Comparison of ENCODE assay signal across 8 mouse cellular contexts in genomic region chr7:128237927-128238778, GRCm38 (mm10). TPM values are rescaled to one million over a fixed set of nuclear protein-coding genes. Genes with fewer than 3 reads are reported as not detected.
DNase-seq lines count a peak whose midpoint lies in the region; ATAC-seq lines count a peak whose summit lies in the region.

Gene 9130023H24Rik (minus strand): TSS chr7:128238031.

- intact Hi-C loops in gastrocnemius, postnatal 14 days (cut with DNase I; ENCODE audit: low total_unique reads) = loop anchor here (5.0 kb wide), 1 partner anchor 59 kb away; the partner anchor contains the start of gene BC017158
- intact Hi-C loops in left cerebral cortex, postnatal 10 days (cut with DNase I) = no loop called here

- peak; percentile 100 for DNase-seq in adrenal gland, adult (ENCODE audit: inconsistent age in 2 of 2, low spot score in 1 of 2)
- DNase-seq in embryo, embryonic 10.5 days (ENCODE audit: low spot score) = peak; percentile 100
- DNase-seq in gastrocnemius, postnatal 14 days = peak; percentile 100
- peak; percentile 98 to 100 for DNase-seq in left cerebral cortex, postnatal 10 days (ENCODE audit: extremely low spot score in 1 of 2, low spot score in 2 of 2)
- peak; percentile 100 for DNase-seq in right cerebral cortex, postnatal 25 days
- peak; percentile 100 for DNase-seq in urinary bladder, postnatal 4 days (ENCODE audit: low spot score in 2 of 2)

- peak; percentile 81 for ATAC-seq in inflammation-experienced regulatory T-cells, adult 6 months
- peak; percentile 86 for ATAC-seq in megakaryocyte-erythroid progenitor cell, adult 5-6 weeks (replicated peaks; ENCODE audit: low FRiP score, low TSS enrichment, poor library complexity, severe bottlenecking)

RNA-seq across cellular contexts. Expression of gene 9130023H24Rik, which starts in this region (rescaled TPM):
- total RNA-seq in gastrocnemius, postnatal 14 days (2021) = 1 to 10 TPM; 2.6 to 3.5 TPM
- polyA plus RNA-seq in inflammation-experienced regulatory T-cells, adult 6 months (2017; shearing (Covaris generic)) = 1 to 10 TPM; 2.6 to 4.9 (median 2.8) TPM
- total RNA-seq in left cerebral cortex, postnatal 10 days (2021) = 1 to 10 TPM; 3.8 to 4.1 TPM
- total RNA-seq in megakaryocyte-erythroid progenitor cell, adult 5-6 weeks (2014; fragmentation: Nextera tagmentation) = 2.1 and 3.8 TPM in 2 replicates
- 2.2 and 4.8 TPM in 2 replicates for total RNA-seq in megakaryocyte-erythroid progenitor cell, adult 5-6 weeks (2017)

Comparison
In these comparisons a context has a peak if more than half of its experiments do, and no peak if none do; other contexts are left out.
1. Peak in every context shown above with its lines: DNase-seq and ATAC-seq.